Mouse (Mus musculus) MEL (cell line): ENCODE measurements around the gene Tas1r2. TPM values are rescaled to one million over a fixed set of nuclear protein-coding genes. Genes with fewer than 3 reads are reported as not detected.
A peak's percentile ranks its signal among the peaks of the same experiment; 100 is the strongest.

Experiments
- DNase-seq: peaks from one replicate; pipeline ENCODE4 v3.0.0; 2011; ENCODE audit warnings: low read depth, low spot score
- H3K27ac ChIP-seq: 2 replicates; pipeline ENCODE4 v1.5.1; 2012; ENCODE audit warnings: low read depth, mild to moderate bottlenecking, control low read depth, low read length, moderate library complexity; ENCODE audit not compliant: control insufficient read depth
- H3K27me3 ChIP-seq, 2 experiments: fragments of 150-350 bp in 1 of 2; sonication (generic) in 1 of 2; 2 replicates each; pipeline ENCODE4 v1.6.1; 2012; ENCODE audit warnings: low read length in 2 of 2, mild to moderate bottlenecking in 2 of 2, improper control_type of control experiment in 1 of 2, moderate library complexity in 1 of 2; ENCODE audit not compliant: insufficient read depth in 2 of 2, control insufficient read depth in 1 of 2
- H3K36me3 ChIP-seq, 2 experiments: 2 replicates each; pipeline ENCODE4 v1.6.1; 2012 to 2014; ENCODE audit warnings: low read length in 2 of 2, improper control_type of control experiment in 1 of 2, inconsistent platforms in 1 of 2, mild to moderate bottlenecking in 1 of 2; ENCODE audit not compliant: insufficient read depth in 2 of 2, control insufficient read depth in 1 of 2
- H3K4me1 ChIP-seq, 2 experiments: fragments of 150-350 bp in 1 of 2; sonication (generic) in 1 of 2; 2 replicates each; pipeline ENCODE4 v1.6.1; 2012; ENCODE audit warnings: low read length in 2 of 2, improper control_type of control experiment in 1 of 2, mild to moderate bottlenecking in 1 of 2; ENCODE audit not compliant: insufficient read depth in 2 of 2, control insufficient read depth in 1 of 2
- H3K4me3 ChIP-seq, 2 experiments: fragments of 150-350 bp in 1 of 2; sonication (generic) in 1 of 2; 2 replicates each; pipeline ENCODE4 v1.5.1; 2012; ENCODE audit warnings: low read depth in 2 of 2, low read length in 2 of 2, mild to moderate bottlenecking in 2 of 2, moderate library complexity in 2 of 2, control low read depth in 1 of 2, improper control_type of control experiment in 1 of 2; ENCODE audit not compliant: control insufficient read depth in 1 of 2, insufficient read depth in 1 of 2
- H3K79me2 ChIP-seq: 2 replicates; pipeline ENCODE4 v1.6.1; 2012; ENCODE audit warnings: mild to moderate bottlenecking, low read length, moderate library complexity; ENCODE audit not compliant: control insufficient read depth, poor library complexity, insufficient read depth
- H3K9ac ChIP-seq: 2 replicates; pipeline ENCODE4 v1.6.1; 2012; ENCODE audit warnings: low read depth, mild to moderate bottlenecking, control low read depth, low read length, moderate library complexity; ENCODE audit not compliant: control insufficient read depth, poor library complexity, severe bottlenecking
- H3K9me3 ChIP-seq: fragments of 150-350 bp; sonication (generic); replicated peaks from 2 replicates; pipeline ENCODE4 v1.6.1; 2012; ENCODE audit warnings: mild to moderate bottlenecking, low read length, improper control_type of control experiment, moderate library complexity; ENCODE audit not compliant: insufficient read depth
- BHLHE40 ChIP-seq: IDR thresholded peaks from 2 replicates; pipeline ENCODE4 v1.6.1; 2012; ENCODE audit warnings: low read depth, mild to moderate bottlenecking, inconsistent platforms, low read length, improper control_type of control experiment, borderline replicate concordance
- CTCF ChIP-seq, 3 experiments: IDR thresholded peaks in 2 of 3; conservative IDR thresholded peaks in 1 of 3; 2 replicates each; pipeline ENCODE4 v1.5.1; 2011 to 2012; ENCODE audit warnings: low read length in 3 of 3, low read depth in 2 of 3, mild to moderate bottlenecking in 2 of 3, improper control_type of control experiment in 1 of 3, inconsistent platforms in 1 of 3, mixed read lengths in 1 of 3, moderate library complexity in 1 of 3; ENCODE audit not compliant: control insufficient read depth in 1 of 3, insufficient read depth in 1 of 3, poor library complexity in 1 of 3, severe bottlenecking in 1 of 3
- ELF1 ChIP-seq: IDR thresholded peaks from 2 replicates; pipeline ENCODE4 v1.6.1; 2014; ENCODE audit warnings: low read depth, mild to moderate bottlenecking, inconsistent platforms, low read length, improper control_type of control experiment, moderate library complexity
- ETS1 ChIP-seq: IDR thresholded peaks from 2 replicates; pipeline ENCODE4 v1.6.1; 2012; ENCODE audit warnings: low read depth, mild to moderate bottlenecking, inconsistent platforms, low read length, improper control_type of control experiment, moderate library complexity
- GABPA ChIP-seq: IDR thresholded peaks from 2 replicates; pipeline ENCODE4 v1.6.1; 2012; ENCODE audit warnings: low read depth, mild to moderate bottlenecking, inconsistent platforms, low read length, improper control_type of control experiment, moderate library complexity
- JUND ChIP-seq: IDR thresholded peaks from 2 replicates; pipeline ENCODE4 v1.6.1; 2011; ENCODE audit warnings: low read depth, mild to moderate bottlenecking, improper control_type of control experiment, low read length
- KAT2A ChIP-seq: conservative IDR thresholded peaks from 2 replicates; pipeline ENCODE4 v1.6.1; 2012; ENCODE audit warnings: low read depth, low read length, improper control_type of control experiment, inconsistent platforms
- MXI1 ChIP-seq: IDR thresholded peaks from 2 replicates; pipeline ENCODE4 v1.6.1; 2011; ENCODE audit warnings: mild to moderate bottlenecking, low read depth, low read length, improper control_type of control experiment
- MYC ChIP-seq: IDR thresholded peaks from 2 replicates; pipeline ENCODE4 v1.6.1; 2011; ENCODE audit warnings: low read depth, mild to moderate bottlenecking, low read length, improper control_type of control experiment, moderate library complexity
- NRF1 ChIP-seq: IDR thresholded peaks from 2 replicates; pipeline ENCODE4 v1.6.1; 2014; ENCODE audit warnings: low read depth, mild to moderate bottlenecking, inconsistent platforms, low read length, improper control_type of control experiment, moderate library complexity; ENCODE audit not compliant: poor library complexity, insufficient read depth, severe bottlenecking
- POLR2AphosphoS5 ChIP-seq: IDR thresholded peaks from 2 replicates; pipeline ENCODE4 v1.6.1; 2012; ENCODE audit warnings: low read depth, borderline replicate concordance, mild to moderate bottlenecking, inconsistent platforms, low read length, moderate library complexity, mixed read lengths
- RAD21 ChIP-seq: IDR thresholded peaks from 2 replicates; pipeline ENCODE4 v1.6.1; 2011; ENCODE audit warnings: mild to moderate bottlenecking, low read depth, low read length, improper control_type of control experiment
- SMC3 ChIP-seq: IDR thresholded peaks from 2 replicates; pipeline ENCODE4 v1.6.1; 2011; ENCODE audit warnings: low read depth, low read length, improper control_type of control experiment
- TAL1 ChIP-seq: IDR thresholded peaks from 2 replicates; pipeline ENCODE4 v1.6.1; 2012; ENCODE audit warnings: mild to moderate bottlenecking, inconsistent platforms, low read length, moderate library complexity, mixed read lengths
- TBP ChIP-seq: IDR thresholded peaks from 2 replicates; pipeline ENCODE4 v1.8.0; 2011; ENCODE audit warnings: low read depth, low read length, improper control_type of control experiment
- USF1 ChIP-seq: IDR thresholded peaks from 2 replicates; pipeline ENCODE4 v1.6.1; 2014; ENCODE audit warnings: low read depth, mild to moderate bottlenecking, inconsistent platforms, low read length, improper control_type of control experiment, moderate library complexity
- ZC3H11A ChIP-seq: IDR thresholded peaks from 2 replicates; pipeline ENCODE4 v1.6.1; 2012; ENCODE audit warnings: low read depth, mild to moderate bottlenecking, inconsistent platforms, low read length, improper control_type of control experiment
- polyA plus RNA-seq, 2 experiments: library from polyadenylated mRNA; stranded (reverse) in 1 of 2; unstranded in 1 of 2; fragments of >175 nt in 1 of 2; fragments of >200 nt in 1 of 2; gene quantifications; 2 replicates each; pipeline versions ENCODE4 v1.2.1 to v1.2.4; 2012; ENCODE audit warnings: low replicate concordance in 2 of 2, low read depth in 1 of 2; ENCODE audit not compliant: insufficient read length in 2 of 2, insufficient read depth in 1 of 2, missing spikeins in 1 of 2
- total RNA-seq: library from RNA; depleted of rRNA; stranded (reverse); fragments of 300-350 nt; gene quantifications from 2 replicates; pipeline ENCODE4 v1.2.3, GENCODE M21; 2012

Tas1r2 gene
- total and polyA plus RNA-seq, 3 experiments = not detected

- peak; percentile 69 for DNase-seq
- Histone ChIP-seq H3K79me2 (no peaks in the 10 kb centered on the region), H3K27me3 (no peaks in the 10 kb centered on the region), H3K9ac (no peak overlapping the region), H3K4me1 (peaks cover 0 to 4% of the 10 kb centered on the region in 2 experiments; a peak in 1 of 4 replicates), H3K27ac (no peak overlapping the region), H3K4me3 (no peak overlapping the region), H3K9me3 (no peaks in the 10 kb centered on the region), H3K36me3 (no peaks in the 10 kb centered on the region; a peak in 1 of 4 replicates)
- TF ChIP-seq TAL1 (no peak), ETS1 (no peak), TBP (no peak), MXI1 (no peak), ELF1 (no peak), GABPA (no peak), POLR2AphosphoS5 (no peak), JUND (no peak), RAD21 (peak; percentile 68), BHLHE40 (no peak), NRF1 (no peak), USF1 (no peak), ZC3H11A (no peak), CTCF (IDR thresholded peaks at IDR 0.05 in 2 of 3, conservative IDR thresholded peaks at IDR 0.05 in 1 of 3; ENCODE audit: control insufficient read depth in 1 of 3, insufficient read depth in 1 of 3, low read depth in 2 of 3, low read length in 3 of 3, poor library complexity in 1 of 3, severe bottlenecking in 1 of 3) (peak; percentile 71 to 93 (median 85)), MYC (no peak), KAT2A (no peak), SMC3 (peak; percentile 52)
Measured at GRCm38 (mm10) chr4:139643972-139644371, 9.4 kb upstream of the Tas1r2 start.

DNA sequence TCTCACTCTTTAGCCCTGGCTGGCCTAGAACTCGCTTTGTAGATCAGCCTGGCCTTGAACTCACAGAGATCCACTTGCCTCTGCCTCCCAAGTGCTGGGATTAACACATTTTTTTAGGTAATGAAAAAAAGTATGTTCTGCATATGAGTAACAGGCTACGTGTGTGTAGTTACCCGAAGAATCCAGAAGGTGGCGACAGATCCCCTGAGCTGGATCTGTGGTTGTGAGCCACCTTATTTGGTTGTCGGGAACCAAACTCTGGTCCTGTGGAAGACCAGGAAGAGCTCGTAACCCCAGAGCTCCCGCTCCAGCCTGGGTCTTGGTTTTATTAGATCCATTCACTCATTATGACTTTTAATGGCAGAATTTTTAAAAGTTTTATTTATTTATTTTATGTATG lies 6.4 kb upstream of the Tas1r2 start:
- Histone ChIP-seq H3K9ac (no peak overlapping the region), H3K27ac (no peak overlapping the region), H3K36me3 (no peaks in the 10 kb centered on the region), H3K4me3 (no peak overlapping the region), H3K4me1 (no peaks in the 10 kb centered on the region), H3K9me3 (no peaks in the 10 kb centered on the region), H3K79me2 (no peaks in the 10 kb centered on the region), H3K27me3 (no peaks in the 10 kb centered on the region)
- TF ChIP-seq CTCF (IDR thresholded peaks at IDR 0.05 in 2 of 3, conservative IDR thresholded peaks at IDR 0.05 in 1 of 3; ENCODE audit: control insufficient read depth in 1 of 3, insufficient read depth in 1 of 3, low read depth in 2 of 3, low read length in 3 of 3, poor library complexity in 1 of 3, severe bottlenecking in 1 of 3) (peak in 1 of 3 experiments; percentile 26; a peak in 3 of 6 replicates), TAL1 (no peak)
- peak; percentile 21 for DNase-seq
